Mouse (Mus musculus) cerebellum, adult 2 months (tissue): ENCODE data around the gene Ddhd1.

Experiments used
- CTCF ChIP-seq: fragments of 200-500 bp; IDR thresholded peaks from 2 replicates; pipeline ENCODE4 v1.5.1; 2011; ENCODE audit warnings: low read depth, mild to moderate bottlenecking, control low read depth, low read length, moderate library complexity, borderline replicate concordance; ENCODE audit not compliant: insufficient read depth
- POLR2A ChIP-seq: fragments of 200-500 bp; IDR thresholded peaks from 2 replicates; pipeline ENCODE4 v1.6.1; 2011; ENCODE audit warnings: low read length, control low read depth, borderline replicate concordance; ENCODE audit not compliant: insufficient read depth

GRCm38 (mm10) chr14:45653756-45654155 lies 4.2 kb downstream of the Ddhd1 start:
- TF ChIP-seq CTCF (no peak), POLR2A (no peak)
